Mouse (Mus musculus): Measurements from ENCODE around the gene Rassf3. TPM values are rescaled to one million over a fixed set of nuclear protein-coding genes. Genes with fewer than 3 reads are reported as not detected.

The Rassf3 gene
- total RNA-seq (2012; rRNA removed) = 11.9 and 13.1 TPM in 2 replicates

DNA sequence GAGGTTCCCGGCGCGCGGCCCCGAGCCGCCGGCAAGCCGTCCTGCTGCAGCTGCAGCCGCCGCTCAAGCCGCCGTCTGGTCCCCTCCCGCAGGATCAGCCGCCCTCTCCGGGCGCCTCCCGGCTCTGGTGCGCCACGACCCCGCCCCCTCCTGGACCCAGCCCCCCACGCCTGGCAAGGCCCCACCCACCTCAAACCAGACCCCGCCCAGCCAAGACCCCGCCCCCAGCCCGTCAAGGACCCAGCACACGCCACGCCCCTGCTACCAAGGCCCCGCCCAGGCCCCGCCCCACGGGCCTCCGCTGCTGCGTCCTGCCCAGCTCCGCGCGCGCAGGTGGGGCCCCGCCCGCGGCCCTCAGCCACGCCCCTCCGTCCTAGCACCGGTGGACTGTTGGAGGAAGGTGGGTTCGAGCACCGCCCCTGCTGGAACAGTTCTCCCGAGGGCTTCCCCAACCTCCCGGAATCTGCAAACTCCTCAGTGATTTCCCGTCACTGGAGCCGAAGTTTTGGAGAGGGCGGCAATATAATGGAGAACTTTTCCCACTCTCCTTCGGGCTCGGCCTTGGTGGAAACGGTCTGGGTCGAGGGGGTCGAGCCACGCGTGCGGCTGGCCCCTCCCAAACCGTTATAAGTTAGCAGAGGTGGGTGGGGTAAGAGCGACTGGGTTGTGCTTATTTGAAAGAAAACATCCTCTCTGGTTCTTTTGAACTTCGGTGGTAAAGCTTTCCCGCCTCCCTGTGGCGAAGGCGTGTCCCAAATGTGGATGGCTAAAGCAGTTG lies at the start of gene Rassf3:
Gene Rassf3 (minus strand): TSS at position 158 of the 778 bp plus-strand sequence.
- peaks cover 0 to 10% of the 10 kb centered on the region in 2 experiments; a peak in 3 of 4 replicates for H3K4me1 ChIP-seq (ENCODE audit: control insufficient read depth in 2 of 2, insufficient read depth in 2 of 2, low read length in 2 of 2, poor library complexity in 1 of 2)
- TF ChIP-seq MAFK (IDR thresholded peaks at IDR 0.05; ENCODE audit: insufficient read depth, low read depth, low read length) (no peak), ZNF384 (IDR thresholded peaks at IDR 0.05; ENCODE audit: low read depth, low read length) (no peak), ZC3H11A (IDR thresholded peaks at IDR 0.05; ENCODE audit: borderline replicate concordance, low read depth, low read length) (no peak), HCFC1 (IDR thresholded peaks at IDR 0.05; ENCODE audit: borderline replicate concordance, insufficient read depth, low read length) (no peak; the same call in 1 of the 2 replicates), CHD2 (IDR thresholded peaks at IDR 0.05; ENCODE audit: low read depth, low read length) (no peak)
- in situ Hi-C loops (cut with MboI; ENCODE audit: low sequenced_read_pairs in 2 of 2, unreplicated experiment in 2 of 2) = no loop called here

DNA sequence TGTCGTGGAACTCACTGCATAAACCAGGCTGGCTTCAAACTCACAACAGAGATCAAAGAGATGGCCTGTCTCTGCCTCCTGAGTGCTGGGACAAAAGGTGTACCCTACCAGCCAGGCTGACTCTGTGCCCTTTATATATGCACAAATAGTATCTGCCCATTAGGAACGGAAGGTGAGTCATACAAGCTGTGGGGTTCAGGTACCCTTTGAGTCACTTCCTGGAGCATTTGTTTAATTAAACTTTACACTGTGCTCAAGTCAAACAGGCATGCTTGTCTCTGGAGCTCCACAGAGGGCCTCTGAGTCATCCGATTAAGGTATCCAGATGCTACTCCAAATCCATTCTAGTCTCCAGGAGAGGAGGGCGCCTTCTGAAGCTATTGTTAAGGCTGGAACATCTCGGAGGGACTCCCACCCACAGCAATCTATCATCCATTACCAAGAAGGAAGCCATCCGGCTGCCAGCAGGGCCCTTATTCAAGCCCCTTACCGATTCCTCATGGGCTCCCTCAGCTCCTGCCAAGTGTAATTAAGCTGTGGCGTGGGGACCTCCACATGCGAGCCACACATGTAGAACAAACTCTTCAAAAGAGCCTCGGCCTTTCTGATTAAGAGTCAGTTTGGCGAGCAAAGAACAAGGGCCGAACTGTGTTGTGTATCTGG lies 44.9 kb upstream of the Rassf3 start:
- Histone ChIP-seq H3K4me3 (ENCODE audit: insufficient read depth in 1 of 2, low read depth in 1 of 2, low read length in 2 of 2, poor library complexity in 1 of 2, severe bottlenecking in 1 of 2) (peak overlapping the region; percentile 15 to 19; a peak in 1 of 4 replicates), H3K9ac (ENCODE audit: insufficient read depth, low read depth, low read length, poor library complexity, severe bottlenecking) (peak overlapping the region; percentile 66), H3K9me3 (ENCODE audit: control insufficient read depth, insufficient read depth, low read depth, low read length) (no peaks in the 10 kb centered on the region), H3K27ac (ENCODE audit: insufficient read depth, low read depth, low read length, poor library complexity, severe bottlenecking) (no peak overlapping the region), H3K36me3 (ENCODE audit: control insufficient read depth, insufficient read depth, low read length, poor library complexity, severe bottlenecking) (no peaks in the 10 kb centered on the region), H3K4me1 (ENCODE audit: control insufficient read depth in 2 of 2, insufficient read depth in 2 of 2, low read length in 2 of 2, poor library complexity in 1 of 2) (peaks cover 0 to 7% of the 10 kb centered on the region in 2 experiments; a peak in 1 of 4 replicates)
- TF ChIP-seq HCFC1 (IDR thresholded peaks at IDR 0.05; ENCODE audit: borderline replicate concordance, insufficient read depth, low read length) (no peak), MAFK (IDR thresholded peaks at IDR 0.05; ENCODE audit: insufficient read depth, low read depth, low read length) (no peak), ZC3H11A (IDR thresholded peaks at IDR 0.05; ENCODE audit: borderline replicate concordance, low read depth, low read length) (no peak), ZNF384 (IDR thresholded peaks at IDR 0.05; ENCODE audit: low read depth, low read length) (no peak), CHD2 (IDR thresholded peaks at IDR 0.05; ENCODE audit: low read depth, low read length) (no peak)
- in situ Hi-C loops (cut with MboI; ENCODE audit: low sequenced_read_pairs in 2 of 2, unreplicated experiment in 2 of 2) = no loop called here
- DNase-seq (ENCODE audit: low read depth, low spot score) = no peak

More for the DNA sequence above, at the start of gene Rassf3:
- no peaks in the 10 kb centered on the region for H3K9me3 ChIP-seq (ENCODE audit: control insufficient read depth, insufficient read depth, low read depth, low read length)
- DNase-seq (ENCODE audit: low read depth, low spot score) = peak; percentile 94
- no peaks in the 10 kb centered on the region for H3K36me3 ChIP-seq (ENCODE audit: control insufficient read depth, insufficient read depth, low read length, poor library complexity, severe bottlenecking)
- H3K27ac ChIP-seq (ENCODE audit: insufficient read depth, low read depth, low read length, poor library complexity, severe bottlenecking) = peak within 1 kb of the TSS; percentile 94
- H3K4me3 ChIP-seq (ENCODE audit: insufficient read depth in 1 of 2, low read depth in 1 of 2, low read length in 2 of 2, poor library complexity in 1 of 2, severe bottlenecking in 1 of 2) = peak within 1 kb of the TSS; percentile 82 to 94
- peak within 1 kb of the TSS; percentile 88 for H3K9ac ChIP-seq (ENCODE audit: insufficient read depth, low read depth, low read length, poor library complexity, severe bottlenecking)

DNA sequence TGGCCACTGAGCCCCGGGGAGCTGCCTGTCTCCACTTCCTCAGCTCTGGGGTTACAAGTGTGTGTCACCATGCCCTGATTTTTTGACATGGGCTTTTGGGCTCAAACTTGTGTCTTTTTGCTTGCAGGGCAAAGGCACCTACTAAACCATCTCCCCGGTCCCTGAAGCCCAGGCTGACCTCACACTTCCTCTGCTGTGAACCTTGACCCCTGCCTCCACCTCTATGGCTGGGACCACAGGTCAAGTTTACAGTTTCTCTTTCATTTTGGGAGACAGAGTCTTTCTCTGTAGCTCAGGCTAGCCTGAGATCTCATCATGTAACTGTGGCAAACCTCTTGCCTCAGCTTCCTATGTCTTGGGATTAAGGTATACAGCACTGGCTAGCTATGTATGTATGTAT lies 43.6 kb upstream of the Rassf3 start:
- Histone ChIP-seq H3K4me1 (ENCODE audit: control insufficient read depth in 2 of 2, insufficient read depth in 2 of 2, low read length in 2 of 2, poor library complexity in 1 of 2) (peaks cover 0 to 7% of the 10 kb centered on the region in 2 experiments; a peak in 1 of 4 replicates), H3K9me3 (ENCODE audit: control insufficient read depth, insufficient read depth, low read depth, low read length) (no peaks in the 10 kb centered on the region), H3K9ac (ENCODE audit: insufficient read depth, low read depth, low read length, poor library complexity, severe bottlenecking) (no peak overlapping the region), H3K4me3 (ENCODE audit: insufficient read depth in 1 of 2, low read depth in 1 of 2, low read length in 2 of 2, poor library complexity in 1 of 2, severe bottlenecking in 1 of 2) (no peak overlapping the region), H3K36me3 (ENCODE audit: control insufficient read depth, insufficient read depth, low read length, poor library complexity, severe bottlenecking) (no peaks in the 10 kb centered on the region), H3K27ac (ENCODE audit: insufficient read depth, low read depth, low read length, poor library complexity, severe bottlenecking) (no peak overlapping the region)
- in situ Hi-C loops (cut with MboI; ENCODE audit: low sequenced_read_pairs in 2 of 2, unreplicated experiment in 2 of 2) = no loop called here
- no peak for DNase-seq (ENCODE audit: low read depth, low spot score)
- TF ChIP-seq ZC3H11A (IDR thresholded peaks at IDR 0.05; ENCODE audit: borderline replicate concordance, low read depth, low read length) = no peak
- no peak for TF ChIP-seq CHD2 (IDR thresholded peaks at IDR 0.05; ENCODE audit: low read depth, low read length)
- no peak for TF ChIP-seq ZNF384 (IDR thresholded peaks at IDR 0.05; ENCODE audit: low read depth, low read length)
- no peak for TF ChIP-seq MAFK (IDR thresholded peaks at IDR 0.05; ENCODE audit: insufficient read depth, low read depth, low read length)
- TF ChIP-seq HCFC1 (IDR thresholded peaks at IDR 0.05; ENCODE audit: borderline replicate concordance, insufficient read depth, low read length) = no peak

DNA sequence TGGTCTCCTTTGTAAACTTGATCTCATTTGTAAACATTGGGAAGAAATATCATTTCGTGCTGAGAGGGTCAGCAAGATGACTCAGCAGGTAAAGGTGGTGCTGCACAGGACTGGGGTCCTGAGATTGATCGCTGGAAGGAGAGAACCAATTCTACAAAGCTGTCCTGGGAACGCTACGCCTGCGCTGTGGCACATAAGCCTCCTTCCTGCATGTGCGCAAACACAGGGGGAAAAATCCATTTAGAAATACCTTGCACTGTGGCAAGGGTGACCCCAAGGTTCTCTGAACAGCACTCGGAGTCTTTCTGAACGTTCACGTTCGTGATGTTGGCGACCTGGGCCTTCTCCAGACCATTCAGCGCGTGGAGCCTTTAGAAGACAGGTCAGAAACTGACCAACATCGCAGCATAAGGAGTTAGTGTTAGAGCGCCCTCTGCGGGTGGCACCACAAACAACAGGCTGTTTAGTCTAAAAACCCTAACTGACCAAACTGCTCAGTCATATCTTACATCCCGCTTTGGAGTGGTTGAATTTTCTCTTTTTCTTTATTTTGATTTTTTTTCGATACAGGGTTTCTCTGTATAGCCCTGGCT lies 40.0 kb upstream of the Rassf3 start:
- H3K9ac ChIP-seq (ENCODE audit: insufficient read depth, low read depth, low read length, poor library complexity, severe bottlenecking) = peak overlapping the region; percentile 18; the same call in 1 of the 2 replicates
- peaks cover 0 to 5% of the 10 kb centered on the region in 2 experiments; a peak in 1 of 4 replicates for H3K4me1 ChIP-seq (ENCODE audit: control insufficient read depth in 2 of 2, insufficient read depth in 2 of 2, low read length in 2 of 2, poor library complexity in 1 of 2)
- H3K9me3 ChIP-seq (ENCODE audit: control insufficient read depth, insufficient read depth, low read depth, low read length) = no peaks in the 10 kb centered on the region
- peak; percentile 62; the same call in 1 of the 2 replicates for TF ChIP-seq ZC3H11A (IDR thresholded peaks at IDR 0.05; ENCODE audit: borderline replicate concordance, low read depth, low read length)
- no peak for TF ChIP-seq MAFK (IDR thresholded peaks at IDR 0.05; ENCODE audit: insufficient read depth, low read depth, low read length)
- 0 out of 2 replicates have a peak, but pooled peaks have one; percentile 32 for TF ChIP-seq ZNF384 (IDR thresholded peaks at IDR 0.05; ENCODE audit: low read depth, low read length)
- H3K4me3 ChIP-seq (ENCODE audit: insufficient read depth in 1 of 2, low read depth in 1 of 2, low read length in 2 of 2, poor library complexity in 1 of 2, severe bottlenecking in 1 of 2) = peak overlapping the region; percentile 21 to 43; a peak in 3 of 4 replicates
- H3K27ac ChIP-seq (ENCODE audit: insufficient read depth, low read depth, low read length, poor library complexity, severe bottlenecking) = no peak overlapping the region
- in situ Hi-C loops (cut with MboI; ENCODE audit: low sequenced_read_pairs in 2 of 2, unreplicated experiment in 2 of 2) = no loop called here
- DNase-seq (ENCODE audit: low read depth, low spot score) = peak; percentile 79
- H3K36me3 ChIP-seq (ENCODE audit: control insufficient read depth, insufficient read depth, low read length, poor library complexity, severe bottlenecking) = no peaks in the 10 kb centered on the region
